Mouse (Mus musculus) heart, embryonic 10.5 days (tissue): Measurements from ENCODE around the gene Zfp768. TPM values are rescaled to one million over a fixed set of nuclear protein-coding genes. Genes with fewer than 3 reads are reported as not detected.

Experiments used
- DNase-seq: peaks from one replicate; pipeline ENCODE4 v3.0.0-alpha.2; 2017; ENCODE audit warnings: low spot score
- H3K27ac ChIP-seq: fragments of 300-500 bp; sonication (generic); 2 replicates; pipeline ENCODE4 v1.5.1; 2016; ENCODE audit warnings: mild to moderate bottlenecking
- H3K27me3 ChIP-seq: fragments of 300-500 bp; sonication (generic); 2 replicates; pipeline ENCODE4 v1.6.1; 2016; ENCODE audit warnings: mild to moderate bottlenecking; ENCODE audit not compliant: poor library complexity, insufficient read depth, severe bottlenecking
- H3K36me3 ChIP-seq: fragments of 300-500 bp; sonication (generic); 2 replicates; pipeline ENCODE4 v1.6.1; 2016; ENCODE audit warnings: mild to moderate bottlenecking, moderate library complexity
- H3K4me1 ChIP-seq: fragments of 300-500 bp; sonication (generic); 2 replicates; pipeline ENCODE4 v1.6.1; 2016; ENCODE audit warnings: mild to moderate bottlenecking
- H3K4me3 ChIP-seq: fragments of 300-500 bp; sonication (generic); 2 replicates; pipeline ENCODE4 v1.5.1; 2016; ENCODE audit warnings: mild to moderate bottlenecking, moderate library complexity
- H3K9me3 ChIP-seq: fragments of 300-500 bp; sonication (generic); 2 replicates; pipeline ENCODE4 v1.6.1; 2016; ENCODE audit warnings: mild to moderate bottlenecking, moderate library complexity
- WGBS: fragments of 180-500 bp; shearing (Covaris S2); methylation state at CpG from one replicate; pipeline ENCODE4 v1.1.7; 2016; 5-methylcytosine and 5-hydroxymethylcytosine counted together
- polyA plus RNA-seq: library from polyadenylated mRNA; unstranded; fragments of >200 nt; fragmentation: Nextera tagmentation; extraction: Ambion mirVana; gene quantifications from 2 replicates; pipeline ENCODE4 v1.2.1, GENCODE M21; 2016

Gene Zfp768
- polyA plus RNA-seq, 1 experiment from 2014 or later, result 18.7 TPM

GRCm38 (mm10) chr7:127322085-127322484 lies 23.3 kb downstream of the Zfp768 start:
- Histone ChIP-seq H3K36me3 (no peaks in the 10 kb centered on the region), H3K9me3 (no peaks in the 10 kb centered on the region), H3K4me3 (no peak overlapping the region), H3K4me1 (peaks cover 11% of the 10 kb centered on the region; the same call in 1 of the 2 replicates), H3K27me3 (peaks cover 7% of the 10 kb centered on the region; the same call in 1 of the 2 replicates), H3K27ac (no peak overlapping the region)
- WGBS, result 41% methylated on average over 5 of the region's 5 CpGs
- no peak for DNase-seq

DNA sequence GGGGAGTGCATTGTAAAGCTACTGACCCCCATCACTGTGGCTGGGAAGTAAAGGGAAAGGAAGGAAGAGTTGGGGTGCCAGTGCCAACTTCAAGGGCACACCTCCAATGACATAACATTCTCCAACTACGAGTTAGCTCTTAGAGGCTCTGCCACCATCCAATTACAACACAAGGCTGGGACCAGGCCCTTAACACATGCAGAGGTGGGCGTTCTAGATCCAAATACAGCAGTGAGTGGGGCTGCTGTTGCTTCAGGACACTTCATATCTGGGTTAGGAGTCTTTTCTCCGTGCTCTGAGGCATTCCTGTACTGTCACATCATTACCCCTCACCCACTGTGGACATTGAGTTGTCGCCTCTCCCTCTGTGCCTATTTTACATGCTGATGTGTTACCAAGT lies 24.3 kb downstream of the Zfp768 start:
- DNase-seq, result no peak
- Histone ChIP-seq H3K4me3 (no peak overlapping the region), H3K9me3 (no peaks in the 10 kb centered on the region), H3K36me3 (no peaks in the 10 kb centered on the region), H3K4me1 (peaks cover 11% of the 10 kb centered on the region; the same call in 1 of the 2 replicates), H3K27ac (no peak overlapping the region), H3K27me3 (peaks cover 7% of the 10 kb centered on the region; the same call in 1 of the 2 replicates)
- WGBS, result 65% methylated on average over 4 of the region's 4 CpGs

DNA sequence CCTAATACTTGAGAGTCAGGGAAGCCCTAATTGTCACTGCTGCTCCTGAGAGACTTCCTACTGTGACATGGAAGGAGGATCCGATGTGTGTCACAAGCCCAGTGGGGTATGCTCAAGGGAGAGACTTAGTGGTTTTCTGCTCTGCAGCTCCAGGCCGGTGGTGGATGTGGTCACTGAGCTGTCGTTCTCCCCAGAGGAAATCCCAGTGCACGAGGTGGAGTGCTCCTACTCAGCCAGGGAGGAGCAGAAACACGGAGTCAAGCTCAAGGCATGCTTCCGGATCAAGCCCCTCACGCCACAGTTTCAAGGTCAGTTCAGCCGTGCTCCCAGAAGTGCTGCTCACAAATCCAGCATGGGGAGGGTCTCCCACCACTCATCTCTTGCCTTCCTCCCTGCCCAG lies 31.5 kb downstream of the Zfp768 start:
- H3K36me3 ChIP-seq, result no peaks in the 10 kb centered on the region
- peaks cover 7% of the 10 kb centered on the region; the same call in 1 of the 2 replicates for H3K4me1 ChIP-seq
- DNase-seq, result no peak
- no peak overlapping the region for H3K4me3 ChIP-seq
- WGBS, result 31% methylated on average over 8 of the region's 8 CpGs
- H3K27me3 ChIP-seq, result no peaks in the 10 kb centered on the region
- no peaks in the 10 kb centered on the region for H3K9me3 ChIP-seq
- H3K27ac ChIP-seq, result no peak overlapping the region

- H3K4me3 ChIP-seq, result no peak overlapping the region
- WGBS, result 65% methylated on average over 12 of the region's 12 CpGs
- no peaks in the 10 kb centered on the region for H3K27me3 ChIP-seq
- H3K36me3 ChIP-seq, result no peaks in the 10 kb centered on the region
- DNase-seq, result no peak
- H3K27ac ChIP-seq, result 0 out of 2 replicates have a peak overlapping the region, but pooled peaks have one; percentile 17
- peaks cover 7% of the 10 kb centered on the region; the same call in 1 of the 2 replicates for H3K4me1 ChIP-seq
- H3K9me3 ChIP-seq, result no peaks in the 10 kb centered on the region
These were observed 35.4 kb downstream of the Zfp768 start for GRCm38 (mm10) chr7:127309951-127310350.

DNA sequence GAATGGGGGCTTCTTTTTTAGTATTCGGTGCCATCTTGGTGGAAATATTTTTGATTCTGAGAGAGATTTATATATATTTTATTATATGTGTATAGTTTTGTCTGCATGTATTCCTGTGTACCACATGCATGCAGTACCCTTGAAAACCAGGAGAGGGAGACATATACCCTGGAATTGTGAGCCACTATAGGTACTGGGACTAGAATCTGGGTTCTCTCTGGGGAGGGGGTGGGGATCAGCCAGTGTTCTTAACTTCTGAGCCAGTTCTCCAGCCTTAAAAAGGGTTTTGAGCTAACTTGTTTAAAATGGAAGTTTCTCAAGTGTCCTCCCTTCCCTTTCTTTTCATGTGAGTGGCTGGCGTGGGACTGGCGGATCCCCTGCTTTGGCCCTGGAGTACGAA lies 36.5 kb downstream of the Zfp768 start:
- no peaks in the 10 kb centered on the region for H3K36me3 ChIP-seq
- DNase-seq, result no peak
- no peaks in the 10 kb centered on the region for H3K27me3 ChIP-seq
- H3K4me1 ChIP-seq, result peaks cover 7% of the 10 kb centered on the region; the same call in 1 of the 2 replicates
- H3K9me3 ChIP-seq, result no peaks in the 10 kb centered on the region
- no peak overlapping the region for H3K27ac ChIP-seq
- 68% methylated on average over 4 of the region's 4 CpGs for WGBS
- no peak overlapping the region for H3K4me3 ChIP-seq

DNA sequence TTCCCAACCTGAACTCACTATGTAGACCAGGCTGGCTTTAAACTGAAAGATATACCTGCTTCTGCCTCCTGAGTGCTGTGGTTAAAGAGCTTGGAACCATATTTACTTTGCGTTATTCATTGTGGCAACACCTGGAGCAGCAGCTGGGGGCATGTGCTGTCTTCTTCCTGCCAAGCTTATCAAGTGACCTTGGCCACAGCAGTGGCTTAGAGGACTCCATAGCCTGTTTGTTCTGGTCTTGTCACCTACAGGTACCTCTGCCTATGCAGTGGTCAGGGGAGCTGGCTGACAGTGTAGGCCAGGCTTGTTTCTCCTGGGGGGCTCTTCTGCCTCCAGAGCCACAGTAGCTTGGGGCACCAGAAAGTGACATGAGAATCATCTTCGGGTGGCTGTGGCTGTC lies 37.0 kb downstream of the Zfp768 start:
- Histone ChIP-seq H3K4me3 (no peak overlapping the region), H3K36me3 (no peaks in the 10 kb centered on the region)
- no peak for DNase-seq

GRCm38 (mm10) chr7:127297586-127298193 lies 47.7 kb downstream of the Zfp768 start:
- peaks cover 7% of the 10 kb centered on the region; the same call in 1 of the 2 replicates for H3K4me1 ChIP-seq
- 0 out of 2 replicates have a peak, but pooled peaks cover 4% of the 10 kb centered on the region for H3K27me3 ChIP-seq
- no peaks in the 10 kb centered on the region for H3K36me3 ChIP-seq
- WGBS, result 85% methylated on average over 5 of the region's 5 CpGs
- H3K27ac ChIP-seq, result no peak overlapping the region
- no peaks in the 10 kb centered on the region for H3K9me3 ChIP-seq
- no peak overlapping the region for H3K4me3 ChIP-seq
- no peak for DNase-seq

More for the DNA sequence above, 37.0 kb downstream of the Zfp768 start:
- WGBS, result 74% methylated on average over 2 of the region's 2 CpGs
- Histone ChIP-seq H3K27ac (no peak overlapping the region), H3K9me3 (no peaks in the 10 kb centered on the region), H3K27me3 (no peaks in the 10 kb centered on the region), H3K4me1 (peaks cover 7% of the 10 kb centered on the region; the same call in 1 of the 2 replicates)

- peaks cover 7% of the 10 kb centered on the region; the same call in 1 of the 2 replicates for H3K4me1 ChIP-seq
- WGBS, result 81% methylated on average over 5 of the region's 5 CpGs
- H3K36me3 ChIP-seq, result no peaks in the 10 kb centered on the region
- no peak overlapping the region for H3K4me3 ChIP-seq
- no peak for DNase-seq
- no peaks in the 10 kb centered on the region for H3K9me3 ChIP-seq
- 0 out of 2 replicates have a peak, but pooled peaks cover 4% of the 10 kb centered on the region for H3K27me3 ChIP-seq
- H3K27ac ChIP-seq, result no peak overlapping the region
These were observed 48.4 kb downstream of the Zfp768 start for GRCm38 (mm10) chr7:127296786-127297555.

- no peaks in the 10 kb centered on the region for H3K36me3 ChIP-seq
- no peak within 1 kb of the TSS for H3K4me3 ChIP-seq
- 0 out of 2 replicates have a peak, but pooled peaks cover 4% of the 10 kb centered on the region for H3K27me3 ChIP-seq
- peaks cover 7% of the 10 kb centered on the region; the same call in 1 of the 2 replicates for H3K4me1 ChIP-seq
- H3K9me3 ChIP-seq, result no peaks in the 10 kb centered on the region
- H3K27ac ChIP-seq, result no peak within 1 kb of the TSS
- DNase-seq, result no peak
- WGBS, result 71% methylated on average over 11 of the region's 11 CpGs
These were observed 49.3 kb downstream of the Zfp768 start, which contains the start of gene Itgal for GRCm38 (mm10) chr7:127296098-127296497. Itgal (plus strand) TSS chr7:127296260.

Other genes starting within 250 kb of the Zfp768 start
- 7.2 and 14.5 TPM in 2 replicates for gene Qprt, start 223.4 kb downstream of the Zfp768 start, polyA plus RNA-seq
- 0.06 and 0.50 TPM in 2 replicates for gene Spn, start 207.8 kb downstream of the Zfp768 start, polyA plus RNA-seq
- gene Cd2bp2, start 149.5 kb downstream of the Zfp768 start, polyA plus RNA-seq, result 49.1 and 61.0 TPM in 2 replicates
- gene Tbc1d10b, start 137.1 kb downstream of the Zfp768 start, polyA plus RNA-seq, result 26.4 and 28.3 TPM in 2 replicates
- gene Mylpf, start 136.7 kb downstream of the Zfp768 start, polyA plus RNA-seq, result 40.4 and 51.1 TPM in 2 replicates
- gene Zfp553, start 112.5 kb downstream of the Zfp768 start, polyA plus RNA-seq, result 30.5 and 42.9 TPM in 2 replicates
- 21.2 and 25.4 TPM in 2 replicates for gene Sept1, start 112.5 kb downstream of the Zfp768 start, polyA plus RNA-seq
- gene Zfp771, start 101.3 kb downstream of the Zfp768 start, polyA plus RNA-seq, result 41.3 and 44.6 TPM in 2 replicates
- 222 and 262 TPM in 2 replicates for gene Dctpp1, start 84.9 kb downstream of the Zfp768 start, polyA plus RNA-seq
- gene Sephs2, start 71.5 kb downstream of the Zfp768 start, polyA plus RNA-seq, result 79.9 and 88.3 TPM in 2 replicates
- 0.72 and 0.92 TPM in 2 replicates for gene Itgal, start 49.3 kb downstream of the Zfp768 start, polyA plus RNA-seq
- gene Zfp747, start 30.5 kb upstream of the Zfp768 start, polyA plus RNA-seq, result 5.3 and 6.7 TPM in 2 replicates
- gene 9130019O22Rik, start 41.6 kb upstream of the Zfp768 start, polyA plus RNA-seq, result 4.6 and 4.8 TPM in 2 replicates
- 3.8 and 5.5 TPM in 2 replicates for gene E430018J23Rik, start 48.0 kb upstream of the Zfp768 start, polyA plus RNA-seq
- gene Zfp764, start 61.2 kb upstream of the Zfp768 start, polyA plus RNA-seq, result 5.1 and 6.6 TPM in 2 replicates
- 20.9 and 26.8 TPM in 2 replicates for gene Zfp688, start 76.5 kb upstream of the Zfp768 start, polyA plus RNA-seq
- 6.6 and 7.0 TPM in 2 replicates for gene Zfp689, start 103.6 kb upstream of the Zfp768 start, polyA plus RNA-seq
- gene Prr14, start 114.0 kb upstream of the Zfp768 start, polyA plus RNA-seq, result 35.6 and 42.2 TPM in 2 replicates
- gene Fbrs, start 133.6 kb upstream of the Zfp768 start, polyA plus RNA-seq, result 6.4 and 13.0 TPM in 2 replicates
- 47.4 and 56.4 TPM in 2 replicates for gene Srcap, start 166.4 kb upstream of the Zfp768 start, polyA plus RNA-seq
- gene Gm42715, start 174.0 kb upstream of the Zfp768 start, polyA plus RNA-seq, result 9.4 and 10.0 TPM in 2 replicates
- gene Tmem265, start 215.8 kb upstream of the Zfp768 start, polyA plus RNA-seq, result 4.7 and 5.2 TPM in 2 replicates
- 44.2 and 46.6 TPM in 2 replicates for gene Phkg2, start 227.8 kb upstream of the Zfp768 start, polyA plus RNA-seq
- gene Ccdc189, start 243.0 kb upstream of the Zfp768 start, polyA plus RNA-seq, result 9.5 and 10.2 TPM in 2 replicates
- 37.5 and 46.3 TPM in 2 replicates for gene Rnf40, start 243.2 kb upstream of the Zfp768 start, polyA plus RNA-seq